Mouse (Mus musculus) spleen, adult 12 weeks (tissue): ENCODE results near the gene Ulk1.
"Not testable (repeated sequence)": the region's sequence is repeated elsewhere in the genome, so short reads cannot be mapped to it uniquely, and the experiment has no call there.

Source experiments
- DNase-seq: peaks from one replicate; pipeline ENCODE4 v3.0.0; 2022; ENCODE audit warnings: low spot score

Gene Ulk1

GRCm38 (mm10) chr5:110804012-110804743 is 5.7 kb downstream of the Ulk1 start:
- DNase-seq: no peak

- DNase-seq: no peak
These were observed 7.1 kb downstream of the Ulk1 start for GRCm38 (mm10) chr5:110802809-110803208.

- DNase-seq: no peak
These were observed 7.7 kb downstream of the Ulk1 start for GRCm38 (mm10) chr5:110802186-110802585.

- DNase-seq: no peak
These were observed 8.8 kb downstream of the Ulk1 start for GRCm38 (mm10) chr5:110801036-110801624.

- DNase-seq: no peak
These were observed 12.2 kb downstream of the Ulk1 start for GRCm38 (mm10) chr5:110797696-110798095.

GRCm38 (mm10) chr5:110794363-110794762 is 15.5 kb downstream of the Ulk1 start:
- no peak for DNase-seq

- DNase-seq: peak; percentile 29
These were observed 21.2 kb downstream of the Ulk1 start for GRCm38 (mm10) chr5:110788684-110789083.

GRCm38 (mm10) chr5:110786081-110786835 is 23.6 kb downstream of the Ulk1 start:
- no peak for DNase-seq

- no peak for DNase-seq
These were observed 26.7 kb downstream of the Ulk1 start for GRCm38 (mm10) chr5:110783150-110783549.

GRCm38 (mm10) chr5:110781529-110782238 is 28.2 kb downstream of the Ulk1 start:
- no peak for DNase-seq

- DNase-seq: no peak
These were observed 29.0 kb downstream of the Ulk1 start for GRCm38 (mm10) chr5:110780761-110781528.

- DNase-seq: peak; percentile 77
These were observed 29.7 kb downstream of the Ulk1 start, which contains the start of gene Pus1 for GRCm38 (mm10) chr5:110779998-110780760. Gene Pus1 (minus strand): TSS chr5:110780659.

- no peak for DNase-seq
These were observed 30.5 kb downstream of the Ulk1 start for GRCm38 (mm10) chr5:110779276-110779997.

- no peak for DNase-seq
These were observed 31.6 kb downstream of the Ulk1 start for GRCm38 (mm10) chr5:110778263-110778662.

- no peak for DNase-seq
These were observed 33.8 kb downstream of the Ulk1 start for GRCm38 (mm10) chr5:110776141-110776540.

- no peak for DNase-seq
These were observed 35.4 kb downstream of the Ulk1 start for GRCm38 (mm10) chr5:110774511-110774910.

- not testable (repeated sequence) for DNase-seq
These were observed 37.0 kb downstream of the Ulk1 start for GRCm38 (mm10) chr5:110772945-110773344.

- peak; percentile 100 for DNase-seq
These were observed 39.3 kb downstream of the Ulk1 start, which contains the start of gene Ep400 for GRCm38 (mm10) chr5:110770448-110771158. Gene Ep400 (minus strand): TSS chr5:110770717.

- DNase-seq: no peak
These were observed 39.9 kb downstream of the Ulk1 start for GRCm38 (mm10) chr5:110770031-110770445.
